Mouse (Mus musculus) CD8-positive naive resting alpha-beta T cell, adult 57 days (primary cell): Measurements from ENCODE around the gene Wdr3. TPM values are rescaled to one million over a fixed set of nuclear protein-coding genes. Genes with fewer than 3 reads are reported as not detected.

Experiments
- total RNA-seq: library from RNA; stranded (reverse); gene quantifications from one replicate; pipeline ENCODE4 v1.2.4, GENCODE M21; 2023

The Wdr3 gene
- 43.9 TPM for total RNA-seq

GRCm38 (mm10) chr3:100162315-100163105 is at the start of gene Wdr3, which contains the start of gene Gdap2:
Gene Wdr3 (minus strand): TSS chr3:100162407.
Gene Gdap2 (plus strand): TSS chr3:100162381.

Other genes with a start within 250 kb of the Wdr3 start
- 30.9 TPM for gene Gdap2, start within 50 bp of the Wdr3 start, total RNA-seq